Mouse (Mus musculus): ENCODE data around the gene 9530068E07Rik. TPM values are rescaled to one million over a fixed set of nuclear protein-coding genes. Genes with fewer than 3 reads are reported as not detected.

9530068E07Rik gene
- total and polyA plus RNA-seq, 3 experiments: 53.8 to 136 (median 82.7) TPM

GRCm38 (mm10) chr11:52449004-52449403, 52.8 kb downstream of the 9530068E07Rik start:
- ATAC-seq (ENCODE audit: extremely low read depth, insufficient number of reproducible peaks, low FRiP score, poor library complexity, severe bottlenecking): no peak
- no peaks in the 10 kb centered on the region for H3K36me3 ChIP-seq (replicated peaks)
- no peak for DNase-seq (ENCODE audit: low spot score)
- no peaks in the 10 kb centered on the region for H3K4me1 ChIP-seq (ENCODE audit: insufficient read depth, low read depth, low read length)
- H3K27me3 ChIP-seq (ENCODE audit: insufficient read depth, low read length): peaks cover 5% of the 10 kb centered on the region
- no peaks in the 10 kb centered on the region for H3K9me3 ChIP-seq (replicated peaks)
- TF ChIP-seq GATA2 (IDR thresholded peaks at IDR 0.05; ENCODE audit: borderline replicate concordance, low read depth, low read length) (no peak), CTCF (IDR thresholded peaks at IDR 0.05; ENCODE audit: low read depth, low read length) (no peak), POLR2AphosphoS5 (IDR thresholded peaks at IDR 0.05; ENCODE audit: insufficient replicate concordance, low read depth, low read length) (no peak), GATA1 (IDR thresholded peaks at IDR 0.05; ENCODE audit: borderline replicate concordance, low read length) (no peak), TAL1 (conservative IDR thresholded peaks at IDR 0.05; ENCODE audit: low read depth, low read length) (no peak)
- H3K4me3 ChIP-seq (ENCODE audit: low read depth, low read length): no peak overlapping the region

- no peaks in the 10 kb centered on the region for H3K36me3 ChIP-seq (replicated peaks)
- H3K27me3 ChIP-seq (ENCODE audit: insufficient read depth, low read length): no peaks in the 10 kb centered on the region; the same call in 1 of the 2 replicates
- DNase-seq (ENCODE audit: low spot score) (no peak), ATAC-seq (ENCODE audit: extremely low read depth, insufficient number of reproducible peaks, low FRiP score, poor library complexity, severe bottlenecking) (no peak)
- H3K9me3 ChIP-seq (replicated peaks): no peaks in the 10 kb centered on the region
- TF ChIP-seq CTCF (IDR thresholded peaks at IDR 0.05; ENCODE audit: low read depth, low read length) (no peak), GATA1 (IDR thresholded peaks at IDR 0.05; ENCODE audit: borderline replicate concordance, low read length) (no peak), TAL1 (conservative IDR thresholded peaks at IDR 0.05; ENCODE audit: low read depth, low read length) (no peak), GATA2 (IDR thresholded peaks at IDR 0.05; ENCODE audit: borderline replicate concordance, low read depth, low read length) (no peak), POLR2AphosphoS5 (IDR thresholded peaks at IDR 0.05; ENCODE audit: insufficient replicate concordance, low read depth, low read length) (no peak)
- no peak overlapping the region for H3K4me3 ChIP-seq (ENCODE audit: low read depth, low read length)
- no peaks in the 10 kb centered on the region for H3K4me1 ChIP-seq (ENCODE audit: insufficient read depth, low read depth, low read length)
Observed at GRCm38 (mm10) chr11:52458281-52458680, 62.1 kb downstream of the 9530068E07Rik start.

Other genes with a start within 250 kb of the 9530068E07Rik start
- gene Olfr1371, start 182.4 kb upstream of the 9530068E07Rik start, total RNA-seq (2014; fragmentation: Nextera tagmentation): not detected in 2 replicates
- 0.27 TPM in 1 of 2 replicates, not detected in the other for gene Olfr1371, start 182.4 kb upstream of the 9530068E07Rik start, total RNA-seq (2017)
- gene Olfr1371, start 182.4 kb upstream of the 9530068E07Rik start, polyA plus RNA-seq (2012): not detected in 2 replicates
- 119 and 144 TPM in 2 replicates for gene Skp1a, start 164.4 kb upstream of the 9530068E07Rik start, total RNA-seq (2014; fragmentation: Nextera tagmentation)
- 259 and 285 TPM in 2 replicates for gene Skp1a, start 164.4 kb upstream of the 9530068E07Rik start, total RNA-seq (2017)
- gene Skp1a, start 164.4 kb upstream of the 9530068E07Rik start, polyA plus RNA-seq (2012): 8.1 and 19.9 TPM in 2 replicates
- gene Tcf7, start 113.4 kb upstream of the 9530068E07Rik start, total RNA-seq (2014; fragmentation: Nextera tagmentation): not detected in 2 replicates
- not detected in 2 replicates for gene Tcf7, start 113.4 kb upstream of the 9530068E07Rik start, total RNA-seq (2017)
- gene Tcf7, start 113.4 kb upstream of the 9530068E07Rik start, polyA plus RNA-seq (2012): not detected in 2 replicates
- 117 and 127 TPM in 2 replicates for gene Vdac1, start 35.6 kb upstream of the 9530068E07Rik start, total RNA-seq (2014; fragmentation: Nextera tagmentation)
- 184 and 207 TPM in 2 replicates for gene Vdac1, start 35.6 kb upstream of the 9530068E07Rik start, total RNA-seq (2017)
- 40.7 and 55.1 TPM in 2 replicates for gene Vdac1, start 35.6 kb upstream of the 9530068E07Rik start, polyA plus RNA-seq (2012)

Measured in G1E (cell line).